Mouse (Mus musculus) ES-Bruce4 (cell line): Measurements from ENCODE around the gene Amdhd1.

Source experiments
- CTCF ChIP-seq: IDR thresholded peaks from one replicate; pipeline ENCODE4 v1.8.1; 2011; ENCODE audit warnings: low read depth, low read length
- POLR2A ChIP-seq: IDR thresholded peaks from one replicate; pipeline ENCODE4 v1.8.1; 2011; ENCODE audit warnings: low read length; ENCODE audit not compliant: insufficient read depth

DNA sequence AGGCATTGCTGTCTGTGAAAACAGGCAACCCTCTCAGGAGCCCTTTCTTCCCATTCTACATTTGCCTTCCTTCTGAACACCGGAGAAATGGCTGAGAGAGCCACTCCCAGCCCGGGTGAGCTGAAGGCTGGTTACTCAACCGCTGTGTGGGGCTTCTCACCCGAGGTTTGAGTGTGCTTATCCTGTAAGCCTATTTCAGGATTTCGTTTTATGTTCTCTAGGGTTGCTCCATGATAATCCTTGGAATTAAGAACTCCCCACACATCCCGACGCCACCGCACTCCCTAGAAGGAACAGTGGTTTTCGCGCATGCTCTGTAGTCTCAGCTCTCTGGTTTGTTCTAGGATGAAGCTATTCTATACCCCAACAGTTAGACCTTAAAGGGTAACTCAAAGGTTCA, 38.5 kb downstream of the Amdhd1 start:
- TF ChIP-seq POLR2A, result no peak
- no peak for TF ChIP-seq CTCF
